Mouse (Mus musculus) c-Kit-positive CD71-positive TER-119-positive erythroid progenitor cells, embryonic 14.5 days (primary cell): ENCODE data around the gene Zbtb32.

Source experiments
- DNase-seq: peaks from one replicate; pipeline ENCODE4 v3.0.0-alpha.2; 2013; ENCODE audit warnings: low spot score

The Zbtb32 gene

DNA sequence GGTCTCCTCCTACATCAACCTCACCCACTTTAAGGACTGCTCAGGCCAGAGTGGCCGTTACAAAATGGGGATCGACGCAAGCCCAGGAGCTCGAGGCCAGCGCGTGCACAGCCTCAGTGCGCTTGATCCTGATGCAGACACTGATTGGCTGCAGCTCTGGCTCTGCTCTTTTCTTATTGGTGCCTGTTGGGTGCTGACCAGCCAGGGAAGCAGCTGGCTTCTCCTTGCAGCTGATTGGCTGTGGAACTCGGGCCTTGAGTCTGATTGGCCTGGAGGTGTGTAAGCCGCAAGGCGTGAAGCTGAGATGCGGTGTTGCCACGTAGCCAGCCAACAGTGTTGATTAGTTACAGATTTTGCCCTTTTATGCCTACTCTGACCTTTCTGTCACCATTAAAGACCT is at the start of gene Zbtb32:
Gene Zbtb32 (minus strand): TSS at position 124 of the 400 bp plus-strand sequence.
- no peak for DNase-seq

DNA sequence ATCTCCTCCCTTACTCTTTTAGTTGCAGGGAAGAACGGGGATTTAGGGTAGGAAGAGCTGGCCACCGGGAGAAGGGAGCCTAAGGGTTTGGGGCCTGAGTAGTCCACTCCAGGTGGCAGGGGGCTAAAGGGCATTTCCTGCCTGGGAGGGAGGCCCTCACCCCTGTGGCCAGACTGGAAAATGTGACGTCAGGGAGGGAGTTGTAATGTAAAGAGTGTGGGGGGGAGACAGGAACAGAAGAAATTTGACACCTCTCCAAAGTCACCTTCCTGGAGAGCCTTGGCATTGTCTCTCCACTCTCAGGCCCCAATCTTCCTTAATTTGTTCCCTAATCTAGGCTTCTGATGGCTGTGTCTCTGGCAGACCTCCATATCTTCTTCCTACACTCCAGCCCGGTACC is 40.4 kb upstream of the Zbtb32 start:
- DNase-seq = no peak

DNA sequence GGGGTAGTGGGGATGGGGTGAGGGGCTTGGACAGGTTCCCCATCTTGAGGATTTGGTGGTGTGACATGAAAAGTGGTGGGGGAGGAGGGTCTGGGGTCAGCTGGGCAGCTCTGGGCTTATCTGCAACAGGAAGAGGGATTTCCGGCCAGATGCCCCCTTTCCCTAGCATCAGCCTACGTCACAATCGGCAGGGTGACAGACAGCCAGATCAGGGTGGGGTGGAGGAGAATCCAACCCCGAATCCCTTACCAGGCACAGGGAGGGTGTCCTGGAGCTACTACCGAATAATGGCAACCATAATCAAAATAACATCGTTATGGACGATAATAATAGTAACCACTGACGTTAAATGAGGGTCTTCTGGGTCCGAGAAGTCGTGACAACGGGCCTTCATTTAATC is 37.7 kb upstream of the Zbtb32 start:
- DNase-seq = no peak

DNA sequence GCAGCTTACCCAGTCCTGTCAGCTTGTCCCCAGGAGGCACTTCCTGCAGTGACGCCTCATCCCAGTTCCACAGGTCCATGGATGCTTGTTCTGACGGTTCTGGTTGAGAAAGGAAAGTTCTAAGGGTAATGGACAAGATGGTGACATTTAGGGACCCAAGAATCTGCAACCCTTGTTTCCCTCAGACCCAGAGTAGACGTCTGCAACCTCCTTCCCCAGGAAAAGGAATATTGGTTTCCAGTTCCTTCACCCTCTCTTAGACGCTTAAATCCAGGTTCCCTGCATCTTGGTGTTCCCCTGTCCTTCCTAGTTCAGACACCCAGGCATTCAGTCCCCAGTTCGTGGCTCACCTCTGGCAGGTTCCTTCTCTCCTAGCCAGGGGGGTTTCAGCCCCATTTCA is 37.0 kb upstream of the Zbtb32 start, which contains the start of gene Etv2:
Gene Etv2 (minus strand): TSS at position 101 of the 400 bp plus-strand sequence.
- no peak for DNase-seq

DNA sequence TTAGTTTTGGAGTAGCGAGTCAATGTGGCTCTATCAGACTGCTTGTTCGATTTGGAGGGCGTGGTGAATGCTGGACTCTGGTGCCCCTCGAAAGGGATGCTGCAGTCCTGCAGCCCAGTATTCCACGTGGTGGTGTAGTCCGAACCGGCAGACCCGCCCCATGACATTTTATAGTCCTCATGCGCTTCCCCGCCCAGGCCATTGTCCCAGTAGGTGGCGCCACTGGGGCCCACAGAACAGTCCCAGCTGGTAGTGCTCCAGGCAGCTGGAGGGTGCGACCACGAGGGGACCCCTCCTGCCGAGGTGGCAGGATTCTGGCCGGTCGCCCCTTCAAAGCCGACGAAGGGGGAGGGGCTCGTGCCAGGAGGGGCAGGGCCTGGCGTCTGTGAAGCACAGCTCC is 35.9 kb upstream of the Zbtb32 start:
- peak; percentile 36 for DNase-seq

DNA sequence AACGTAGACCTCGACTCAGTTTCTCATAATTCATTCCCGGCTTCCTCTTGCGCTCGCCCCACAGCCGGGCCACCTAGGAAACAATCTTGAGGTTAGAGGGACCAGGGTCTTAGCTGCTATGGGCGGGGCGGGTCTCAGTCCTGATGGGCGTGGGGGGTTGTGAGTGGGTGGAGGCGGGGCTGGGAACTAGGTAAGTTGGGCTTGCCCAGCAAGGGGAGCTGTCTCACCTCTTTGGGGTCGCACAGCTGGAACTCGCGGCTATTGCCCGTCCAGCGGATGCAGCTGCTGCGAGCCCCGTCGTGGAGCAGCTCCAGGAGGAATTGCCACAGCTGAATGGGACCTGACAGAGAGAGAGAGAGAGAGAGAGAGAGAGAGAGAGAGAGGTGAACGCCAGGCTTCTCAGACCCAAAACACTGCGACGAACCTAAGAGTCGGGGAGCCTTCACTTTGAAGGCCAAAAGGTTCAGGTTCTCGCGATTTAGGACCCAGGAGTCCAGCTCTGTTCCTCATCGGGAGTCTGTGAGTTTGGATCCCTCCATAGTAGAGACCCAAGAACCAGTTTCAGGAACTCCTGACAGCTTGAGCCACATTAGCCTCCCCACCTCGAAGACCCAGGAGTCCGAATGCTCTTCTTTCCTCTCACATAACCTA is 35.2 kb upstream of the Zbtb32 start:
- DNase-seq = no peak

DNA sequence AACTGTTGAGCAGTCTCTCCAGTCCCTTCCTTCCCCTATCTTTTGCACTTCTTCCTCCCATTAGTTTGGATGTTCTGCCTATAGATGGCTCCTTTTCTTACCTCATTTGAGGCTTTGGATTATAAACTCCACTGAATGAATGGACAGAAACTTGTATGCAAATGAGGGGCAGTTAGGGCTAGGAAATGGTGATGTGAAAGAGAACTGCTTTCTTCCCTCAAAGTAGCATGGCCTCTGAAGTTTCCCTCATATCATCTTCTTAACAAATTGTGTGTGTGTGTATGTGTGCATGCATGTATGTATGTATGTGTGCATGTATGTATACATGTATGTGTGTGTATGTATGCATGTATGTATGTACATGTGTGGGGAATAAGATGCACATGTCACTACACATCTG is 30.3 kb upstream of the Zbtb32 start:
- no peak for DNase-seq

DNA sequence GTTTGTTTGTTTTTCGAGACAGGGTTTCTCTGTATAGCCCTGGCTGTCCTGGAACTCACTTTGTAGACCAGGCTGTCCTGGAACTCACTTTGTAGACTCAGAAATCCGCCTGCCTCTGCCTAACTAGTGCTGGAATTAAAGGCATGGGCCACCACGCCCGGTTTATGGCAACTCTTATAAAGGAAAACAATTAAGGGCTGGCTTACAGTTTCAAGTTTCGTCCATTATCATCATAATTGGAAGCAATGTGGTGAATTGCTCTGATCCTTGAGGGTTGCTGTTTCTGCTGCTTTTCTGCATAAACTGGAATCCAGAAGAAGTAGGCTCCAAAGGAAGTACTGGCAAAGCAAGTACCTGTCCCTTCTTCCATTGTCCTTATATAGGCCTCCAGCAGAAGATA is 27.9 kb upstream of the Zbtb32 start:
- DNase-seq = no peak

DNA sequence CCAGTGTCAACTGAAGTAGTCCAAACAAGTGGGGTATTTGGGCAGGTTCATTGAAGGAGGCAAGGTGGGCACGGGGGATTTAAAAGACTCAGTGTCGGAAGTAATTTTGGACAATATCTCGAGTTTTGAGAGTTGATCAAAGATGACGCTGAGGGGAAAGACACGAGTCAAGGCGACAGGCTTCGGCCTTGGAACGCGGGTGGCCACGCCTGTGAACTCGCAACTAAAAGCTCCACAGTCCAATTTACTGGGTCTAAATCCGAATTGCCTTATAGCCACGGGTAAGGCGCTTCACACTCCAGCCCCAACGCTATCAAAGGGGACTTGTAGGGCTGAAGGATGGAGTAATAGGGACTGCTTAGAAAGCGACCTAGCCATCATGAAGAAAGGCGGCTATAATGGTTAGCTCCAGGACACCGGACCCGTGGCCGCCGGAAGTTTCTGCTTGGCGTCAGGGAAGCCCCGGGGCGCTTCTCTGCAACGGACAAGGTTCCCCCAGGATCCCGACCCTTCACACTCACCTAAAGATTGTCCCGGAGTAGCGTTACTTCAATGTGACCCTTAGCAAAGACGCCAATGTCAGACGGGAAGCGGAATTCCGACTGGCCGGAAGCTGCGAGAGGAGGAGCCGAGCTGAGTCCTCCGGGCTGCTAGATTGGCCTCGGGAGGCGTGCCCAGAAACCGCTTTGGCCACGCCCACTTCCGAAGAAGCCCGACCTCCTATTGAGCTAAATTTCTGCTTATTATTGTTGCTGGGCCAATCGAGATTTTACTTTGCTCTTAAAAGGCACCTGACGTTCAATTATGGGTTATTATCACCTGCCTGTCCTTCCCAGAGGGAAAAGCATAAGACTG is 27.0 kb upstream of the Zbtb32 start, which contains the start of gene Cox6b1:
Gene Cox6b1 (minus strand): TSS at position 622 of the 855 bp plus-strand sequence.
- DNase-seq = peak; percentile 88

DNA sequence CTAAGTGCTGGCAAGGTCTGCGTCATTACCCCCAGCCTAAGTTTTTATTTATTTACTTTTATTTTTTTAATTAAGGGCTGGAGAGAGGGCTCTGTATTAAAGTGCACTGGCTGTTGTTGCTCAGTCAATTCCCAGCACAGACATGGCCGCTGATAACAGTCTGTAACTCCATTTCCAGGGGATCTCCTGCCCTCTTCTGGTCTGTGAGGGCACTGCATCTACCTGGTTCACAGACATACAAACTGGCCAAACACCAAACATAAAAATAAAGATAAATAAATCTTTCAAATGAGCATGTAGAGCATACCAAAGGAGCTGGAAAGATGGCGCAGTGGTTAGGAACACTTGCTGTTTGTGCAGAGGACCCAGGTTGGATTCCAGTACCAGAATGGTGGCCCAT is 20.5 kb upstream of the Zbtb32 start:
- DNase-seq = peak; percentile 40

DNA sequence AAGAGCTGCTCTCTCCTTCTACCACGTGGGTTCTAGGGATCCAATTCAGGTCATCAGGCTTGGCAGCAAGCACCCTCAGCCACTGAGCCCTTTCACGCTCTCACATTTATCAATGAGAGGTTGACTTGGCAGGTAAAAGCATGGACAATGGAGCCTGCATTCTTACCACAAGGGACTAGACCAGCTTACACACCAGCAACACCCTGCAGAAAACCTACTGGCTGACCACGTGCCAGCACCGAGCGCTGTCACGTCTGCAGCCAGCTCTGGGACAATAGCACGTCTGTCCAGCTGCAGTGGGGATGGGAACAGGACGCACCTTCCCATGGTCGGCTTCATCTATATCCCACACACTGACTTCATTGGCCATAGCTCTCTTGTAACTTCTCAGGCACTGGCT is 19.9 kb upstream of the Zbtb32 start:
- no peak for DNase-seq

DNA sequence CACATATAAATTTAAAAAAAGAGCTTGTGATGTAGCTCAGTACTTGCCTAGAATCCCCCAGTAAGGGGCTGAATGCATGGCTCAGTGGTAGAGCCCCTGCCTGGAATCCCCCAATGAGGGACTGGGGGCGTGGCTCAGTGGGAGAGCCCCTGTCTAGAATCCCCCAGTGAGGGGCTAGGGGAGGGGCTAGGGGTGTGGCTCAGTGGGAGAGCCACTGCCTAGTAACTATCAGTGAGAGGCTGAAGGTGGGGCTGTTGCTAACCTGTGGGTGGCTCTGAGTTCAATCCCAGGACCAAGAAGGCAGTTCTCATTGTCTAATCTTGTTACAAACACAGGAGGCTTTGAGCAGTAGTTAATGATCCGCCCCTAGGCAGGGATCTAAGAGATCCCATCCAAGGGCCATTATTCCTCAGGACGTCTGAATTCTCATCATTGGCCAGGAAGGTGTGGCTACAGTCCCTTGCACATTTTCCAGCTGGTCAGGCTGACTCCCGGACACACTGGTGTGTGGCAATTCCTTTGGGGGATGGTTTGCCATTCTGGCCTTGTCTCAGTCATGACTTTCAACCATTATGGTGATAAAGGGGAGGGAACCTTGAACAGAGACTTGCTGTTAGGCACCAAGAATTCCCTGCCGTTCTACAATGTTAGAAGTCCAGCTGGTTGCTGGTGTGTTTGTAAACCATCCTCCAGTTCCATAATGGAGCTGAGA is 16.5 kb upstream of the Zbtb32 start:
- DNase-seq = no peak

DNA sequence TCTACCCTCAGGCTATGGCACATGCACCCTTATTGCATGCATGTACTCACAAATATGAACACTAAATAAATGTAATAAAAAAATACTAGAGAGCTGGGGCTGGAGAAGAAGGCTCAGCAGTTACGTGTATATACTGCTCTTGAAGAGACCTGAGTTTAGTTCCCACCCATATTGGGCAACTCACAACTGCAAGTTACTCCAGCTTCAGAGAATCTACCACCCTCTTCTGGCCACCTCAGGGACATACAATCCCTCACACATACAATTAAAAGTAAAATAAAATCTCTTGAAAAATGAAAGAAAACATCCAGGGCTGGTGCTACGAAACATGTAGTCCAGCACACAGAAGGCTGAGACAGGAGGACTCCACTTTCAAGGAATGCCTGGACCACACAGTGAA is 15.7 kb upstream of the Zbtb32 start:
- no peak for DNase-seq

DNA sequence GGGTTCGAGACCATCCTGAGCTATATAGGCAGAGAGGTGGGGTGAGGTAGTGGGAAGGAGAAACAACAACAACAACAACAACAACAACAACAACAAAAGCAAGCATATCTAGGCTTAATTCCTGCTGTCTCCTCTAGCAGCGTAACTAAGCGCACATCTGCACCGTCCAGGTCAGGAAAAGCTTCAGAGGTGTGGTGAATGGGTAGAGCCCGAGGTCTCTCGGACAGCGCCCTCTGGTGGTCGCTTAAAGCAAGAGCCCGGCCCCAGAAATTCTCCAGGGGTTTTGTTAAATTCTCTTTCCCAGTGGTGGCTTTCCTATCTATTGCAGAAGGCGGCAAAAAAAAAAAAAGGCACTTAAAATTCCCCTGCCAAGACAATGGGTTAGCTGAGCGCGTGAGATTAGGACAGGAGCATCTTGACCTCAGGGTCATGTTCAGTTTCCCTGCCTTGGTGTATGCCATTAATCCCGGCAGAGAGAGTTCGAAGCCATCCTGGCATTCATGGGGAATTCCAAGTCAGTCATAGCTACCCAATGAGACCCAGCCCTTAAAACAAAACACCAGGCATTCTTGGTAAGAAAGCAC is 14.9 kb upstream of the Zbtb32 start:
- peak; percentile 68 for DNase-seq

DNA sequence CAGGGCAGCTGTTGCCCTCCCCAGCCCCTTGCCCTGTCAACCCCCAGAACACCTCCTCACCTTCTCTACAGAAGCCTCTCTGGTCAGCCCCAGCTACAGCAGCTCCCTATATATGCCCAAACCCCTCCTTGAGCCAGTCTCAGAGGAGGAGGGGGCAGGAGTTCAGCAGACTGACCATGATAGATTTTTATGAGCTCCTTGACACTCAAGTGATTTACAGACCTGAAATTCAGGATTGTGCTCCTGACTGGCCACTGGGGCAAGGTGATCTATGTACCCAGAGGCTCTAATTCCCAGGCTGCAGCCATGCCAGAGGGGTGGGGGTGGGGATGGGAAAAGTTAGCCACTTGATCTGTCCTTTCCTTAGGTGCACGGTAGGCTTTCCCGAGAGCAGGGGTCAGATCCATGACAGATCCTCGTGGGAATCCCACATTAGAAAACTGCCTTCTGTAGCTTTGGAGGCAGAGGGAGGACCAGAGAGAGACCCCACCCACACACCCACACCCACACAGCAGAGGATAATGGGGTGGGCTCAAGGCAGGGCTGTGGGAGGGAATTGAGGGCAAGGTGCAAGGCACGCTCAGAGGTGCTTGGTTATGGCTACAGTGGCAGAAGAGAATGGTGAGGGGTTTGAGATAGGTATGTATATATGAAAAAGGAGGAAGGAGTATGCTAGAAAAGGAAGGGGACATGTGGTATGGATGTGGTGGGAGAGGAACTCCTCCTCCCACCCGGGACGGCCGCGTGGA is 14.1 kb upstream of the Zbtb32 start, which contains the start of gene Upk1a:
Gene Upk1a (minus strand): TSS at position 194 of the 749 bp plus-strand sequence.
- no peak for DNase-seq

DNA sequence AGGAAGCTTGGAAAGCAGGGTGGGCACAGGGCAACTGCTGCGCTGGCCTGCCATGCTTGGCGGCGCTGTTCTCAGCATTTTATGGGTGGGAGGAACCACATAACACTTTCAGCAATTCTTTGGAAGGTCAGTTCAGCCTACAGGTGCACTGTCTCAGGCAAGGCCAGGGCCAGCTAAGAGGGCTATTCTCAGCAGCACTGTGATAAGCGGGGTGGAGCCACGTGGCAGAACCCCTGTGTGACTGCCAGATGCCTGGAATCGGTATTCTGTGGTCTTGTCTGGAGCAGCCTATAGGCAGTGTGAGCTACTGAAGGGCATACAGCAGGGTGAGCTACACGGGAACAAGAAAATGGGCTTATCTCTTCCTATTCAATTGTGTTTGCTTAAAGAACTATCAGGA is 11.3 kb upstream of the Zbtb32 start:
- DNase-seq = no peak

DNA sequence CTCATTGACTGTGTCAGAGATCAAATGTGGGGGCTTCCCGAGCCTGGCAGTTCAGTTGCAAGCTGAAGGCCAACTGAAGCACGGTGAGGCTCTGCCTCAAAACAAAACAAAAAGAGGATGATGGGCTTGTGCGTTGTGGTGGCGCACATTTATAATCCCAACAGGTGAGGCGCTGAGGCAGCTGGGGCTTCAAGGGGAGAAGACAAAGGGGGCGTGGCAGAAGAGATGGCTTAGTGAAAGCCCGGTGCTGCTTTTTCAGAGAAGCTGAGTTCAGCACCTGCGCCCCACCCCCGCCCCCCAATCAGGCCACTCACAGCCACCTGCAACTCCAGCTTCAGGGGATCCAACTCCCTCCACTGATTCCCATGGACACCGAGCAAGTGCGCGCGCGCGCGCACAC is 9.8 kb upstream of the Zbtb32 start:
- no peak for DNase-seq

DNA sequence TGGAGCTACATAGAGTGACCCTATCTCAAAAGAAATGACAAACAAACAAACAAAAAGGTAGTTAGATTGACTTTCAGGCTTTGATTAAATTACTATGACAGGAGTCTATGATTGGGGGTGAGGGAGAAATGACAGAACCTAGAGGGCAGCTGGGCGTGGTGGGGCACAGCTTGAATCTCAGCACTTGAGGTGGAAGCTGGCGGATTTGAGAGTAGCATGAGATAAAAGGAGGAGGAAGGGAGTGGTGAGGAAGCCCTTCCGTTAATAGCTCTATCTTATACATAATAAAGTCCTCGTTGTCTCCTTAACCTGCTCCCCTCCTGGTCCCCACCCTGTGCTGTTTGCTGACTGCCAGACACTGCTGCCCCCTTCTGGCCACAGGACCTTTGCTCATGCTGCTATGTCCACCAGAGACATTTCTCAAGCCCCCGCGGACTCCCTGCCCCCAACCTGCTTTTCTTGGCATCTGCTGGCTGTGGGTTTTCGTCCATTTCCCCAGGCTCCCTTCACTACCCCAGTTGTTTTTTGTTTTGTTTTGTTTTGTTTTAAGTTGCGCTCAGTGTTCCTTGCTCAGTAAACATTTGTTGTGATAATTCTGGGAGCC is 9.1 kb upstream of the Zbtb32 start:
- DNase-seq = peak; percentile 42

DNA sequence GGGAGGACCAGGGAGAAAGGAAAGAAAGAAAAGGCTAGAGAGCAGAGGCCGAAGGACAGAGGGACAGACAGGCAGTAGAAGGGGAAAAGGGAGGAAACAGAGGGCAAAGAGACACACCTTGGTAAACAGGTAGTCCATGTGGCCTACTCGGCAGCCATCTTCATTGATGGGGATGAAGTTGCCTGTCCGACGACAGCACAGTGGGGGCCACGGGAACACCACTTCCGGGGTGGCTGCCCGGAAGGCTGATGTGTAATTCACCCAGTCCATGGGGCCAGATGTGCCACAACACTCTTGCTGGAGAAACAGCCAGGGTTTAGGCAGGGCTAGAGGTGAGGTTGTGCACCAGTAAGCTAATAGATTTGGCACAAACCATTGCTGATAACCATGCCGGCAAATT is 6.2 kb upstream of the Zbtb32 start:
- DNase-seq = no peak

DNA sequence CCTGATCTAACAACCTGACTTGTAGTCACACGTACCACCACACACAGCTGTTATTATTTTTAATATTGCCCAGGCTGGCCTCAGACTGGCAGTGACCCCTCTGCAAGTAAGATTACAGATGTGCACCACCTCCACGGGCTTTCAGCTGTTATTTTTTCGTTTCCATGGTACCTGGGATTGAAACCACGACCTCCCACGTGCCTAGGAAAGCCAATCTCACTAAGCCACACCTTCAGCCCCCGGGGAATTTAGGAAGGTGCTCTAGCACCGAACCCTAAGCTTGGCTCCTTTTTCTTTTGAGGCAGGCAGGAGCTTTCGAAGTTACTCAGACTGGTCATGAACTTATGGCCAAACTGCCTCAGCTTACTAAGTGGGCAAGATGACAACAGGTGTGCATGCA is 5.7 kb upstream of the Zbtb32 start:
- DNase-seq = no peak

DNA sequence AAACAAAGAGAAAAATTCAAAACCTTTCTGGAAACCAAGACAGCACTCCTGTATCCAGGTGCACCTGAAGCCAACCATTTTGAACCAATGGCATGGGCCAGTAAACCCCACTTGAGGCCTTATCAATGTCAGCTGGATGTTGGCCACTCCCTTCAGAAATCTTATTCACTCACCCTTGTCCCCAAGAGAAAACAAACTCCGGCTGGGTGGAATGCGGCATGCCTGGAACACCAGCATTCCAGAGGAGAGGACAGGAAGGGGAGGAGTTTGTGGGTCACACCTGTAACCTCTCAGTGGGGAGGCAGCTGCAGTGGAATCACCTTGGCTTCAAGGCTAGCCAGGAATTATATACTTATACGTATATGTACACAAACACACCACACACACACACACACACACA is 3.9 kb upstream of the Zbtb32 start:
- DNase-seq = no peak
